7 mouse cellular contexts compared by ENCODE assay signal in the genomic region with DNA sequence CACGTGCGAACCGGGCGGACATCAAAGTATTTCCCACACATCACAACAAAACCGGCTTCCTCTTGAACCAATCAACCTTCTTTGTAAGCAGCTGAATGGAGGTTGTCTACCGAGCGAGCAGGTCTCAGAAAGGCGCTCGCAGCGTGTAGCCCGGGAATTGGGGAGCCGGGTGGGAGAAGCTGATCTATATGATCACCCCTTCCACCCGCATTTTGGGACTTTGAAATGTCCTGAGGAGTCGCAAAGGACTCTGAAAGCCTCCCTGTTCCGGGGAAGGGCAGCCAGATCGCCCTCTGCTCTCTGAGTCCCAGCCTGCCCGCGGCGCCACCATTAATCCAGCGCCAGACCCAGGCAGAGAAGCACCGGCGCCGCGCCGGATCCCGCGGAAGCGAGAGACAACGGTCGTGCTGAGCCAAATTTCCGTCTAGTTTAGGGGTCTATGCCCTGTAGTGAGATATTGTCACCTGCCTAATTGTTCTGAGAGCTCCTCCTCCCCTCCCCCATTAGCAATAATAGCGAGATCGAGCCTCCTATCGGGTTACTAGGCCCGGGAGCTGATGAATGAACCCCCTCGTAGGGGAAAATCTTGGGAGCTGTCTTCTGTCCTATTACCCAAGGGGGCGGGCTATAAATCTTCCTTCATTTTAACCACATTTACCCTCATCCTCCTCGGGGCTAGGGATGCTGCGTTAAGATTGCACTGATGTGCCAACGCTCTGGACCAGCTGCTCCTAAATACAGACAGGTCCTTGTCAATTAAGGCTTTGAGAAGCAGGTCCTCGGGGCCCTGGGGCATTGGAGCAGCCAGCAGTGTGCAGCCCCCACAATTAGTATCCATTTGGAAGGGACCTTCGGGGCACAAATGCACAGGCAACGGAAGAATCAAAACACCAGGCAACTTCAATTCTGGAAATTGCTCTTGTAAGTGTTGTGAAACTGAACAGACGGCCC. TPM values are rescaled to one million over a fixed set of nuclear protein-coding genes. Genes with fewer than 3 reads are reported as not detected.
A peak's percentile ranks its signal among the peaks of the same experiment; 100 is the strongest.
DNase-seq lines count a peak whose midpoint lies in the region; ATAC-seq and TF ChIP-seq lines count a peak whose summit lies in the region.

No protein-coding gene starts in this region.

- in situ Hi-C loops in ES-E14 (cut with MboI; ENCODE audit: low sequenced_read_pairs in 2 of 2, unreplicated experiment in 2 of 2): no loop called here

- DNase-seq in ES-E14 (ENCODE audit: low read depth, low spot score): no peak
- peak; percentile 45 for DNase-seq in adrenal gland, postnatal 10 days
- no peak for DNase-seq in left cerebral cortex, postnatal 4 days
- DNase-seq in thymus, postnatal 14 days: no peak
- no peak for DNase-seq in spleen, postnatal 4 days (ENCODE audit: low spot score in 2 of 2)

- ATAC-seq in heart, embryonic 14.5 days (ENCODE audit: insufficient number of reproducible peaks, insufficient read depth, low FRiP score, low read depth): no peak
- peak; percentile 57; the same call in 1 of the 2 replicates for ATAC-seq in limb, embryonic 13.5 days (ENCODE audit: low FRiP score, low read depth)

- no peak overlapping the region for H3K9ac ChIP-seq in ES-E14 (ENCODE audit: insufficient read depth, low read depth, low read length, poor library complexity, severe bottlenecking)
- no peak overlapping the region for H3K9ac ChIP-seq in heart, embryonic 14.5 days (ENCODE audit: low read length)
- H3K9ac ChIP-seq in limb, embryonic 13.5 days: no peak overlapping the region

- no peak overlapping the region for H3K27ac ChIP-seq in ES-E14 (ENCODE audit: insufficient read depth, low read depth, low read length, poor library complexity, severe bottlenecking)
- no peak overlapping the region for H3K27ac ChIP-seq in heart, embryonic 14.5 days (replicated peaks in 1 of 2; ENCODE audit: control insufficient read depth in 1 of 2, insufficient read depth in 1 of 2, low read depth in 2 of 2, low read length in 2 of 2)
- H3K27ac ChIP-seq in limb, embryonic 13.5 days: no peak overlapping the region

- H3K4me3 ChIP-seq in ES-E14 (ENCODE audit: insufficient read depth in 1 of 2, low read depth in 1 of 2, low read length in 2 of 2, poor library complexity in 1 of 2, severe bottlenecking in 1 of 2): peak overlapping the region; percentile 32 to 60; a peak in 3 of 4 replicates
- peak overlapping the region; percentile 37 to 40 for H3K4me3 ChIP-seq in heart, embryonic 14.5 days (ENCODE audit: control insufficient read depth in 1 of 2, insufficient read depth in 1 of 2, low read depth in 1 of 2, low read length in 2 of 2)
- H3K4me3 ChIP-seq in limb, embryonic 13.5 days: peak overlapping the region; percentile 36

- intact Hi-C loops in left cerebral cortex, postnatal 4 days (cut with DNase I): no loop called here

- H3K36me3 ChIP-seq in ES-E14 (ENCODE audit: control insufficient read depth, insufficient read depth, low read length, poor library complexity, severe bottlenecking): no peaks in the 10 kb centered on the region
- H3K36me3 ChIP-seq in heart, embryonic 14.5 days (ENCODE audit: control insufficient read depth, insufficient read depth, low read length): no peaks in the 10 kb centered on the region
- no peaks in the 10 kb centered on the region for H3K36me3 ChIP-seq in limb, embryonic 13.5 days

- WGBS in heart, embryonic 14.5 days: 2% methylated on average over 44 of the region's 44 CpGs
- WGBS in limb, embryonic 13.5 days: under 1% methylated on average over 44 of the region's 44 CpGs

- peak overlapping the region; percentile 70 for H3K4me2 ChIP-seq in heart, embryonic 14.5 days (ENCODE audit: low read length)
- H3K4me2 ChIP-seq in limb, embryonic 13.5 days (replicated peaks): peak overlapping the region; percentile 61

- no peaks in the 10 kb centered on the region for H3K9me3 ChIP-seq in ES-E14 (ENCODE audit: control insufficient read depth, insufficient read depth, low read depth, low read length)
- peaks cover 12% of the 10 kb centered on the region for H3K9me3 ChIP-seq in heart, embryonic 14.5 days (ENCODE audit: control insufficient read depth, low read length)
- H3K9me3 ChIP-seq in limb, embryonic 13.5 days: peaks cover 12% of the 10 kb centered on the region; the same call in 1 of the 2 replicates

- H3K27me3 ChIP-seq in heart, embryonic 14.5 days (ENCODE audit: control insufficient read depth, insufficient read depth, low read length): peaks cover 98% of the 10 kb centered on the region
- H3K27me3 ChIP-seq in limb, embryonic 13.5 days: peaks cover 99% of the 10 kb centered on the region

- H3K4me1 ChIP-seq in ES-E14 (ENCODE audit: control insufficient read depth in 2 of 2, insufficient read depth in 2 of 2, low read length in 2 of 2, poor library complexity in 1 of 2): no peaks in the 10 kb centered on the region
- H3K4me1 ChIP-seq in heart, embryonic 14.5 days (ENCODE audit: control insufficient read depth in 2 of 2, insufficient read depth in 2 of 2, low read length in 2 of 2): peaks cover 2 to 7% of the 10 kb centered on the region in 2 experiments; a peak in 2 of 4 replicates
- H3K4me1 ChIP-seq in limb, embryonic 13.5 days: peaks cover 14% of the 10 kb centered on the region

TF ChIP-seq in ES-E14, 5 proteins besides CTCF, POLR2A, EP300 and RAD21:
- TF ChIP-seq CHD2 (IDR thresholded peaks at IDR 0.05; ENCODE audit: low read depth, low read length) (no peak), ZC3H11A (IDR thresholded peaks at IDR 0.05; ENCODE audit: borderline replicate concordance, low read depth, low read length) (no peak), HCFC1 (IDR thresholded peaks at IDR 0.05; ENCODE audit: borderline replicate concordance, insufficient read depth, low read length) (no peak), MAFK (IDR thresholded peaks at IDR 0.05; ENCODE audit: insufficient read depth, low read depth, low read length) (no peak), ZNF384 (IDR thresholded peaks at IDR 0.05; ENCODE audit: low read depth, low read length) (no peak)

RNA-seq across cellular contexts. Expression of a gene that starts 37.6 kb away (rescaled TPM):
- 118 and 159 TPM in 2 replicates for total RNA-seq in ES-E14 (2012; rRNA removed)
- 10 to 100 TPM; 69.3 to 71.4 TPM for total RNA-seq in adrenal gland, postnatal 10 days (2021)
- polyA plus RNA-seq in heart, embryonic 14.5 days (2014; fragmentation: Nextera tagmentation; extraction: Ambion mirVana): 46.1 and 48.3 TPM in 2 replicates
- polyA plus RNA-seq in limb, embryonic 13.5 days (2015; fragmentation: Nextera tagmentation; extraction: Ambion mirVana): 73.4 and 82.0 TPM in 2 replicates
- 10 to 100 TPM; 60.6 to 66.2 TPM for total RNA-seq in left cerebral cortex, postnatal 4 days (2021)
